Mouse (Mus musculus) neural tube, embryonic 11.5 days (tissue): ENCODE data around the gene Pam. TPM values are rescaled to one million over a fixed set of nuclear protein-coding genes. Genes with fewer than 3 reads are reported as not detected.
"Not testable (repeated sequence)": the region's sequence is repeated elsewhere in the genome, so short reads cannot be mapped to it uniquely, and the experiment has no call there.

ENCODE experiments used
- ATAC-seq: fragments of 200-750 bp; cut with Nextera tagmentation; 2 replicates; pipeline ENCODE4 v1.8.0; 2017; ENCODE audit warnings: moderate number of reproducible peaks, mild to moderate bottlenecking, moderate TSS enrichment, moderate library complexity; ENCODE audit not compliant: insufficient read depth, low FRiP score, low TSS enrichment
- DNase-seq: peaks from one replicate; pipeline ENCODE4 v3.0.0-alpha.2; 2015; ENCODE audit warnings: low spot score
- H3K27ac ChIP-seq: fragments of 300-500 bp; sonication (generic); 2 replicates; pipeline ENCODE4 v1.5.1; 2014; ENCODE audit warnings: low read depth, mild to moderate bottlenecking, low read length
- H3K27me3 ChIP-seq: fragments of 300-500 bp; sonication (generic); 2 replicates; pipeline ENCODE4 v1.6.1; 2014; ENCODE audit warnings: mild to moderate bottlenecking, low read length, mixed read lengths; ENCODE audit not compliant: control insufficient read depth, insufficient read depth
- H3K36me3 ChIP-seq: fragments of 300-500 bp; sonication (generic); 2 replicates; pipeline ENCODE4 v1.6.1; 2014; ENCODE audit warnings: mild to moderate bottlenecking, low read length, moderate library complexity, mixed read lengths; ENCODE audit not compliant: control insufficient read depth, insufficient read depth
- H3K4me1 ChIP-seq: fragments of 300-500 bp; sonication (generic); 2 replicates; pipeline ENCODE4 v1.6.1; 2014; ENCODE audit warnings: low read length, mixed read lengths; ENCODE audit not compliant: control insufficient read depth, insufficient read depth
- H3K4me2 ChIP-seq: fragments of 300-500 bp; sonication (generic); 2 replicates; pipeline ENCODE4 v1.6.1; 2014; ENCODE audit warnings: low read depth, mild to moderate bottlenecking, moderate library complexity
- H3K4me3 ChIP-seq: fragments of 300-500 bp; sonication (generic); 2 replicates; pipeline ENCODE4 v1.5.1; 2014; ENCODE audit warnings: low read depth, low read length
- H3K9ac ChIP-seq: fragments of 300-500 bp; sonication (generic); 2 replicates; pipeline ENCODE4 v1.6.1; 2014; ENCODE audit warnings: mild to moderate bottlenecking, low read length
- H3K9me3 ChIP-seq: fragments of 300-500 bp; sonication (generic); 2 replicates; pipeline ENCODE4 v1.6.1; 2016; ENCODE audit warnings: low read length; ENCODE audit not compliant: control insufficient read depth
- WGBS: fragments of 180-500 bp; shearing (Covaris S2); extraction: QIAGEN DNeasy Blood & Tissue Kit; methylation state at CpG from one replicate; pipeline ENCODE4 v1.1.7; 2014; 5-methylcytosine and 5-hydroxymethylcytosine counted together
- polyA plus RNA-seq: library from polyadenylated mRNA; unstranded; fragments of >200 nt; fragmentation: Nextera tagmentation; extraction: Ambion mirVana; gene quantifications from 2 replicates; pipeline ENCODE4 v1.2.1, GENCODE M21; 2014

Pam gene
- polyA plus RNA-seq, 1 experiment from 2014 or later, result 18.8 TPM

GRCm38 (mm10) chr1:97960124-97960523 is 135.3 kb downstream of the Pam start:
- Histone ChIP-seq H3K4me3 (no peak overlapping the region), H3K4me2 (no peak overlapping the region), H3K36me3 (no peaks in the 10 kb centered on the region), H3K9me3 (no peaks in the 10 kb centered on the region), H3K9ac (no peak overlapping the region), H3K4me1 (no peaks in the 10 kb centered on the region), H3K27ac (no peak overlapping the region), H3K27me3 (no peaks in the 10 kb centered on the region)
- ATAC-seq (no peak), DNase-seq (no peak)
- WGBS, result 83% methylated on average over 6 of the region's 6 CpGs

- H3K9ac ChIP-seq, result no peak overlapping the region
- H3K27me3 ChIP-seq, result no peaks in the 10 kb centered on the region
- ATAC-seq (no peak), DNase-seq (no peak)
- H3K27ac ChIP-seq, result no peak overlapping the region
- WGBS, result 88% methylated on average over 4 of the region's 4 CpGs
- no peak overlapping the region for H3K4me3 ChIP-seq
- H3K4me1 ChIP-seq, result no peaks in the 10 kb centered on the region
- no peaks in the 10 kb centered on the region for H3K36me3 ChIP-seq
- H3K4me2 ChIP-seq, result no peak overlapping the region
- no peaks in the 10 kb centered on the region for H3K9me3 ChIP-seq
Measured at GRCm38 (mm10) chr1:97958759-97959158, 136.7 kb downstream of the Pam start.

GRCm38 (mm10) chr1:97949258-97949657 is 146.2 kb downstream of the Pam start:
- not testable (repeated sequence) for ATAC-seq, H3K4me2 ChIP-seq, H3K27me3 ChIP-seq, DNase-seq, H3K4me3 ChIP-seq, H3K4me1 ChIP-seq, H3K27ac ChIP-seq, H3K9me3 ChIP-seq, H3K36me3 ChIP-seq, H3K9ac ChIP-seq
- 94% methylated on average over 17 of the region's 17 CpGs for WGBS

- H3K4me3 ChIP-seq, result no peak overlapping the region
- DNase-seq (no peak), ATAC-seq (no peak)
- no peak overlapping the region for H3K4me2 ChIP-seq
- H3K36me3 ChIP-seq, result no peaks in the 10 kb centered on the region
- no peaks in the 10 kb centered on the region for H3K4me1 ChIP-seq
- WGBS, result 77% methylated on average over 3 of the region's 3 CpGs
- H3K27ac ChIP-seq, result no peak overlapping the region
- no peaks in the 10 kb centered on the region for H3K27me3 ChIP-seq
- no peaks in the 10 kb centered on the region for H3K9me3 ChIP-seq
- no peak overlapping the region for H3K9ac ChIP-seq
Measured at GRCm38 (mm10) chr1:97947100-97947499, 148.3 kb downstream of the Pam start.

GRCm38 (mm10) chr1:97943908-97944608 is 151.4 kb downstream of the Pam start:
- no peak overlapping the region for H3K9ac ChIP-seq
- H3K36me3 ChIP-seq, result no peaks in the 10 kb centered on the region
- no peak overlapping the region for H3K27ac ChIP-seq
- no peak for DNase-seq
- H3K4me1 ChIP-seq, result no peaks in the 10 kb centered on the region
- no peak for ATAC-seq
- WGBS, result 64% methylated on average over 4 of the region's 4 CpGs
- no peaks in the 10 kb centered on the region for H3K9me3 ChIP-seq
- no peaks in the 10 kb centered on the region for H3K27me3 ChIP-seq
- no peak overlapping the region for H3K4me3 ChIP-seq
- H3K4me2 ChIP-seq, result no peak overlapping the region

- Histone ChIP-seq H3K4me1 (no peaks in the 10 kb centered on the region), H3K9ac (no peak overlapping the region), H3K27me3 (no peaks in the 10 kb centered on the region), H3K4me3 (no peak overlapping the region), H3K36me3 (no peaks in the 10 kb centered on the region), H3K27ac (no peak overlapping the region), H3K4me2 (no peak overlapping the region), H3K9me3 (no peaks in the 10 kb centered on the region)
- no peak for ATAC-seq
- WGBS, result 57% methylated on average over 4 of the region's 4 CpGs
- no peak for DNase-seq
Measured at GRCm38 (mm10) chr1:97943402-97943801, 152.0 kb downstream of the Pam start.

- no peaks in the 10 kb centered on the region for H3K4me1 ChIP-seq
- H3K27me3 ChIP-seq, result no peaks in the 10 kb centered on the region
- 52% methylated on average over 2 of the region's 2 CpGs for WGBS
- H3K27ac ChIP-seq, result no peak overlapping the region
- no peak overlapping the region for H3K4me3 ChIP-seq
- ATAC-seq (no peak), DNase-seq (no peak)
- H3K36me3 ChIP-seq, result no peaks in the 10 kb centered on the region
- H3K9me3 ChIP-seq, result no peaks in the 10 kb centered on the region
- H3K4me2 ChIP-seq, result no peak overlapping the region
- H3K9ac ChIP-seq, result no peak overlapping the region
Measured at GRCm38 (mm10) chr1:97942966-97943365, 152.5 kb downstream of the Pam start.

- ATAC-seq, result no peak
- WGBS, result 84% methylated on average over 3 of the region's 3 CpGs
Measured at GRCm38 (mm10) chr1:97938586-97938985, 156.9 kb downstream of the Pam start.

GRCm38 (mm10) chr1:97938053-97938452 is 157.4 kb downstream of the Pam start:
- no peak for ATAC-seq
- no peak overlapping the region for H3K4me2 ChIP-seq
- no peak overlapping the region for H3K27ac ChIP-seq
- WGBS, result 68% methylated on average over 3 of the region's 3 CpGs
- H3K4me3 ChIP-seq, result no peak overlapping the region
- no peaks in the 10 kb centered on the region for H3K4me1 ChIP-seq
- H3K27me3 ChIP-seq, result no peaks in the 10 kb centered on the region
- no peak overlapping the region for H3K9ac ChIP-seq
- no peaks in the 10 kb centered on the region for H3K9me3 ChIP-seq
- no peak for DNase-seq
- H3K36me3 ChIP-seq, result no peaks in the 10 kb centered on the region

More at GRCm38 (mm10) chr1:97938586-97938985, 156.9 kb downstream of the Pam start:
- DNase-seq, result no peak
- H3K4me1 ChIP-seq, result no peaks in the 10 kb centered on the region
- H3K4me3 ChIP-seq, result no peak overlapping the region
- H3K9ac ChIP-seq, result no peak overlapping the region
- no peaks in the 10 kb centered on the region for H3K27me3 ChIP-seq
- no peaks in the 10 kb centered on the region for H3K36me3 ChIP-seq
- H3K9me3 ChIP-seq, result no peaks in the 10 kb centered on the region
- H3K27ac ChIP-seq, result no peak overlapping the region
- no peak overlapping the region for H3K4me2 ChIP-seq
